Mouse (Mus musculus): ENCODE data around the gene Zbtb32. TPM values are rescaled to one million over a fixed set of nuclear protein-coding genes. Genes with fewer than 3 reads are reported as not detected.

The Zbtb32 gene
- polyA plus RNA-seq, 1 experiment from 2014 or later: 0.31 TPM

DNA sequence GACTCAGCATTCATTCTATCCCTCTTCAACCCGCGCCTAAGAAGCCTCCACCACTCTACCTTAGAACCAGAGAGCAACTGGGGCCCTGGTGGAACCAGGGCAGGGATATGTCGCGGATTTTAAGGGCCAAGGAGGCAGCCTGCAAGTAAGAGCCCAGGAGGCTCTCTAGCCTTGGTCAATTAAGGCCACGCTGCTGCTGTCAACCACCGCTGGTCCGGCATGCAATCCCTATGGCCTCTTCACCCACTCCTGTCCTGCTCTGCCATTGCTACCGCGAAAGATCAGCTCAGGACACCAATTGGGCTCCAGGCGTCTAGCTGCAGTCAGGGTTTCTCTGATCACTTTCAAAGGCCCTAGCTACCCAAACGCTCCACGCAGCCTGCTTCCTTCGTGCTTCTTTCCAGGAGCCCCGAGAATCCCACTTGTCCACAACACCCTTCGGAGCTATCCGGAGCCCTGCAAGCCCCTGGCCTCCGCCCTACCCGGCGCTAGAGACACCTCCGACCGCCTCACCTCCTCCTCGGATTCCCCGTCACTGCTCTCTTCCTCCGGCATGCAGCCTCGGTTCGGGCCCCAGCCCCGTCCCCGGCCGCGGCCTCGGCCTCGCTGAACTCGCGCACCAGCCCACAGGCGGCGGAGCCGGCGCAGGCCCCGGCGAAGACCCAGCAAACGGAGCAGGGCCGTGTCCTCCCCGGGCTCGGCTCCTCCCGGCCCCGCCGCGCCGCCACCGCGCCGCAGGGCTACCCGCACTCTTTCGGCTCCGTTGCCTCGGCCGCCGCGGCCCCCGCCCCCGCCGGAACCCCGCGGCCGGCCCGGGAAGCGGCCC lies 10.7 kb downstream of the Zbtb32 start:
- H3K4me2 ChIP-seq (ENCODE audit: low read depth, low read length, severe bottlenecking): peak overlapping the region; percentile 93
- peaks cover 8% of the 10 kb centered on the region for H3K4me1 ChIP-seq (replicated peaks; ENCODE audit: control insufficient read depth, insufficient read depth, low read length)
- under 1% methylated on average over 60 of the region's 67 CpGs for WGBS
- peak overlapping the region; percentile 85 for H3K27ac ChIP-seq (ENCODE audit: low read depth, low read length)
- peak; percentile 79 for DNase-seq (ENCODE audit: low spot score)
- ATAC-seq (replicated peaks; ENCODE audit: low FRiP score): peak; percentile 50
- peak overlapping the region; percentile 99 for H3K9ac ChIP-seq (ENCODE audit: low read length)
- H3K27me3 ChIP-seq (ENCODE audit: control insufficient read depth, insufficient read depth, low read length): no peaks in the 10 kb centered on the region
- H3K4me3 ChIP-seq (ENCODE audit: low read depth, low read length): peak overlapping the region; percentile 96
- H3K9me3 ChIP-seq (ENCODE audit: control insufficient read depth, low read length): no peaks in the 10 kb centered on the region
- peaks cover 11% of the 10 kb centered on the region; the same call in 1 of the 2 replicates for H3K36me3 ChIP-seq (ENCODE audit: control insufficient read depth, insufficient read depth, low read length)

DNA sequence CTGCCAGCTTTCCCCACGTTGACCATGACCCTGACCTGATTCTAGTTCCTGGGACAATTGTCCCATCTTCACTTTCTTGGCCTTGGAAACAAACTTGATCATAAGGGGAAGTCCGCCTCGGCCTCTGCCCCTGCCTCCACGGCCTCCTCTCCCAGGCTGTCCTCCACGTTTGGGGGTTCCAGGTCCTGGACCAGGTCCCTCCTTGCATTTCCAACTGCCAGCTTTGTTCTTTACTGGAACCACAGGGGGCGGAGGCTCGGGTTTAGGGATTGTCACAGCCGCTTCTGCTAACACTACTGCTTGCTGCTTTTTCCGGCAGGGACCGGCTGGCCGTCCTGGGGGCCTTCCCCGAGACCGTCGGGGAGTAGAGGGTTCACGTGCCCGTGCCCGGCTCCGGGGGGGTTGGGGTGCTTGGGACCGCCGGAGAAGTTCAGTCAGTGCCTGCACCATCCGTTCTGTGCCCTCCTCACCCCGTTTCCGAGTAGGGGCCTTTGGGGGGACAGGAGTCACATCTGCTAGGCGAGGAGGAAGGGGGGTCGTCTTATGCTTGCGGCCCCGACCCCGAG lies 12.2 kb downstream of the Zbtb32 start:
- no peaks in the 10 kb centered on the region for H3K27me3 ChIP-seq (ENCODE audit: control insufficient read depth, insufficient read depth, low read length)
- DNase-seq (ENCODE audit: low spot score) (no peak), ATAC-seq (replicated peaks; ENCODE audit: low FRiP score) (no peak)
- H3K4me3 ChIP-seq (ENCODE audit: low read depth, low read length): no peak overlapping the region; the same call in 1 of the 2 replicates
- H3K27ac ChIP-seq (ENCODE audit: low read depth, low read length): no peak overlapping the region
- no peak overlapping the region; the same call in 1 of the 2 replicates for H3K9ac ChIP-seq (ENCODE audit: low read length)
- peaks cover 8% of the 10 kb centered on the region for H3K4me1 ChIP-seq (replicated peaks; ENCODE audit: control insufficient read depth, insufficient read depth, low read length)
- 90% methylated on average over 28 of the region's 28 CpGs for WGBS
- H3K36me3 ChIP-seq (ENCODE audit: control insufficient read depth, insufficient read depth, low read length): peaks cover 14% of the 10 kb centered on the region
- H3K4me2 ChIP-seq (ENCODE audit: low read depth, low read length, severe bottlenecking): no peak overlapping the region; the same call in 1 of the 2 replicates
- H3K9me3 ChIP-seq (ENCODE audit: control insufficient read depth, low read length): no peaks in the 10 kb centered on the region

DNA sequence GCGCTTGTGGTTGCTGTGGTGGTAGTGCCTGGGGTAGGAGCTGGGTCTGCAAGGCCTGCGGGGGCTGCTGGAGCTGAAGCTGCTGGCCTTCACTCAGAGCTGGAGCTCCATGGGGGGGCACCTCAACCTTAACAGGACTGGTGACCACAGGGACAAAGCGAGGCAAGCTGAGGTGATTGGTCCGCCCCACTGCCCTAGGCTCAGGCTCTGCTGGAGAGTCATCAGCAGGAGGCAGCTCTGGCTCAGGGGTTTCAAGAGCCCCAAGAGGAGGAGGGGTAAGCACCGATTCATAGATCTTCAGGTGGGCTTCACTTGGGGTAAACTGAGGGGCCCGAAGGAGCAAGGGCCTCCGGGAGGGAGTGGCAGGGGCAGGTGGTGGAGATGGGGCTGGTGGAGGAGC lies 13.5 kb downstream of the Zbtb32 start:
- H3K4me3 ChIP-seq (ENCODE audit: low read depth, low read length): no peak overlapping the region
- no peaks in the 10 kb centered on the region for H3K27me3 ChIP-seq (ENCODE audit: control insufficient read depth, insufficient read depth, low read length)
- no peak overlapping the region for H3K9ac ChIP-seq (ENCODE audit: low read length)
- 93% methylated on average over 7 of the region's 7 CpGs for WGBS
- no peak for ATAC-seq (replicated peaks; ENCODE audit: low FRiP score)
- H3K9me3 ChIP-seq (ENCODE audit: control insufficient read depth, low read length): no peaks in the 10 kb centered on the region
- no peak overlapping the region for H3K27ac ChIP-seq (ENCODE audit: low read depth, low read length)
- no peak overlapping the region for H3K4me2 ChIP-seq (ENCODE audit: low read depth, low read length, severe bottlenecking)
- peaks cover 8% of the 10 kb centered on the region for H3K4me1 ChIP-seq (replicated peaks; ENCODE audit: control insufficient read depth, insufficient read depth, low read length)
- DNase-seq (ENCODE audit: low spot score): no peak
- peaks cover 23% of the 10 kb centered on the region for H3K36me3 ChIP-seq (ENCODE audit: control insufficient read depth, insufficient read depth, low read length)

DNA sequence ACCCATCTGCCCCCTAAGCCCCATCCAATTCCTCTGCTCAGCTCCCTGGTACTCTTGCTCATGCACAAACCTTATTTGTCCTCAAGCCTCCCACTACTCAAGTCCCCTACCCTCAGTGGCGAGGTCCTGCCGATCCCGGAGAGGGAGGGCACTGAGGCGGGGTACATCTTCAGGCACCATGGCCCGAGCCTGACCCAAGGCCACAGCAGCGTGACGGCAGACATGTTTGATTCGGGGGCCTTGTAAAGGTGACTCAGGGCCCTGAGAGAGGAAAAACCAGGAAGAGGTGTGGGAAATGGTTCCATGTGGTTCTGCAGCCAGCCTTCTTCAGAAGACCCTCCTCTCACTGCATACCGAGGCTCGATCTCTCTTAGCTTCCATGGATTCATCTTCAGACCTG lies 14.4 kb downstream of the Zbtb32 start:
- Histone ChIP-seq H3K9me3 (ENCODE audit: control insufficient read depth, low read length) (no peaks in the 10 kb centered on the region), H3K4me3 (ENCODE audit: low read depth, low read length) (no peak overlapping the region), H3K4me1 (replicated peaks; ENCODE audit: control insufficient read depth, insufficient read depth, low read length) (peaks cover 8% of the 10 kb centered on the region; the same call in 1 of the 2 replicates), H3K4me2 (ENCODE audit: low read depth, low read length, severe bottlenecking) (no peak overlapping the region), H3K27me3 (ENCODE audit: control insufficient read depth, insufficient read depth, low read length) (no peaks in the 10 kb centered on the region), H3K27ac (ENCODE audit: low read depth, low read length) (no peak overlapping the region), H3K36me3 (ENCODE audit: control insufficient read depth, insufficient read depth, low read length) (peaks cover 30% of the 10 kb centered on the region), H3K9ac (ENCODE audit: low read length) (no peak overlapping the region)
- ATAC-seq (replicated peaks; ENCODE audit: low FRiP score) (no peak), DNase-seq (ENCODE audit: low spot score) (no peak)
- WGBS: 90% methylated on average over 10 of the region's 10 CpGs

DNA sequence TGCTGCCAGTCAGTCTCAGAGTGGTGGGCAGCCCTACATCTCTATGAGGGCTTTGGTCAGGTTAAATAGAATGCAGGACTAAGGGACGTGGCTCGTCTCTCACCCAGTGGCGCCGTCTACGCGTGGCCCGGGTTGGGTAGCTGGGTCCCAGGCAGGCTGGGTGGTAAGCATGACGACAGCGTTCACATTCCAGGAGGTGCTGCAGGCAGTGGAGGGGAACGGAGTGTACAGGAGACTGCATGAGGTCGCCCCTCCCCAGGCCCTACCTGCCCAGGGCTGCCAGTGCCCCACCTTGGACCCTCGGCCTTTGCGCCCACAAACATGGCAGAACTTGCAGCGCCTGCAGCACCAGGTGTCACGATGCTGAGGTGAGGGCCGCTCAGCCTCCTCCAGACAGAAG lies 17.2 kb downstream of the Zbtb32 start:
- ATAC-seq (replicated peaks; ENCODE audit: low FRiP score) (no peak), DNase-seq (ENCODE audit: low spot score) (no peak)
- H3K27ac ChIP-seq (ENCODE audit: low read depth, low read length): no peak overlapping the region
- H3K27me3 ChIP-seq (ENCODE audit: control insufficient read depth, insufficient read depth, low read length): no peaks in the 10 kb centered on the region
- no peak overlapping the region for H3K4me3 ChIP-seq (ENCODE audit: low read depth, low read length)
- no peaks in the 10 kb centered on the region for H3K9me3 ChIP-seq (ENCODE audit: control insufficient read depth, low read length)
- WGBS: 96% methylated on average over 16 of the region's 16 CpGs
- peaks cover 45% of the 10 kb centered on the region for H3K36me3 ChIP-seq (ENCODE audit: control insufficient read depth, insufficient read depth, low read length)
- H3K4me1 ChIP-seq (replicated peaks; ENCODE audit: control insufficient read depth, insufficient read depth, low read length): no peaks in the 10 kb centered on the region; the same call in 1 of the 2 replicates
- H3K9ac ChIP-seq (ENCODE audit: low read length): no peak overlapping the region
- H3K4me2 ChIP-seq (ENCODE audit: low read depth, low read length, severe bottlenecking): no peak overlapping the region

DNA sequence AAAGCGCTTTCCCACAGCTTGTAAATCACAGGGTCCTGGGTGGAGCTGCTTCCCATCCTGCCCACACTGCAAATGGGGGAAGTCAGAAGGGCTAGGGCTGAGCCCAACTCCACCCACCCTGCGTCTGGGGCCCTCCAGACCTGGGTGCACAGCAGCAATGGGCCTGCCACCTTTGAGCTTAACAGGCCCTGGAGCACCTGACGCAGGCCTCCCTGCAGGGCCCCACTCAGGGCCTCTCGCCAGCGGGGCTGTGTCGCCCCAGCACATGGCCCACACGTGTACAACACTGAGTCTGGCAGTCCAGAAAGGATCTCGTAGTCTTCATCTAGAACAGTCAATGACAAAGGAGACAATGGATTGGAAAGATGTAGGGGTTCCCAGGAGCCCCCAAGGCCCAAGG lies 18.8 kb downstream of the Zbtb32 start:
- Histone ChIP-seq H3K9me3 (ENCODE audit: control insufficient read depth, low read length) (no peaks in the 10 kb centered on the region), H3K36me3 (ENCODE audit: control insufficient read depth, insufficient read depth, low read length) (peaks cover 55% of the 10 kb centered on the region), H3K4me2 (ENCODE audit: low read depth, low read length, severe bottlenecking) (no peak overlapping the region), H3K27me3 (ENCODE audit: control insufficient read depth, insufficient read depth, low read length) (no peaks in the 10 kb centered on the region), H3K4me3 (ENCODE audit: low read depth, low read length) (no peak overlapping the region), H3K9ac (ENCODE audit: low read length) (no peak overlapping the region), H3K27ac (ENCODE audit: low read depth, low read length) (no peak overlapping the region), H3K4me1 (replicated peaks; ENCODE audit: control insufficient read depth, insufficient read depth, low read length) (no peaks in the 10 kb centered on the region)
- ATAC-seq (replicated peaks; ENCODE audit: low FRiP score) (no peak), DNase-seq (ENCODE audit: low spot score) (no peak)
- WGBS: 95% methylated on average over 8 of the region's 8 CpGs

DNA sequence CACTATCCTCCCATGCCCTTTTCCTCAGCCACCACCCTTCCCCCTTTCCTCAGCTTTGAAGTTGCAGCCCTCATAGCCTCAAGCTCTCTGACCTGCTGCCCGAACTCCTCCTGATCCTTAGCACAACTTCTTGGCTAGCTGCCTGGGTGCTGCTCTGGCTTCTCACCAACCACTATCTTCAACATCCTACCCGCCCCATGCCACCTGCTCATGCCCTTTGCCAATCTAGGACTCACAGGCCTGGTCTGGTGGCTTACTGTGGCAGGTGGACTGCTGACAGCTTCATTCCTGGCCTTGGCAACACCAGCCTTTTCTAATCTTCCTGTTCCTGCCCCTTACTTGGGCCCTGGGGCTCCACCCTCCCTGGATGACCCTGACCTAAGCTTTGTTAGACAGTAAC lies 25.7 kb downstream of the Zbtb32 start:
- H3K4me1 ChIP-seq (replicated peaks; ENCODE audit: control insufficient read depth, insufficient read depth, low read length): no peaks in the 10 kb centered on the region
- WGBS: 91% methylated on average over 2 of the region's 2 CpGs
- no peaks in the 10 kb centered on the region for H3K9me3 ChIP-seq (ENCODE audit: control insufficient read depth, low read length)
- H3K27ac ChIP-seq (ENCODE audit: low read depth, low read length): no peak overlapping the region
- DNase-seq (ENCODE audit: low spot score): no peak
- no peak overlapping the region for H3K4me3 ChIP-seq (ENCODE audit: low read depth, low read length)
- no peaks in the 10 kb centered on the region for H3K27me3 ChIP-seq (ENCODE audit: control insufficient read depth, insufficient read depth, low read length)
- no peak overlapping the region for H3K9ac ChIP-seq (ENCODE audit: low read length)
- H3K4me2 ChIP-seq (ENCODE audit: low read depth, low read length, severe bottlenecking): no peak overlapping the region
- H3K36me3 ChIP-seq (ENCODE audit: control insufficient read depth, insufficient read depth, low read length): peaks cover 54% of the 10 kb centered on the region
- ATAC-seq (replicated peaks; ENCODE audit: low FRiP score): no peak

DNA sequence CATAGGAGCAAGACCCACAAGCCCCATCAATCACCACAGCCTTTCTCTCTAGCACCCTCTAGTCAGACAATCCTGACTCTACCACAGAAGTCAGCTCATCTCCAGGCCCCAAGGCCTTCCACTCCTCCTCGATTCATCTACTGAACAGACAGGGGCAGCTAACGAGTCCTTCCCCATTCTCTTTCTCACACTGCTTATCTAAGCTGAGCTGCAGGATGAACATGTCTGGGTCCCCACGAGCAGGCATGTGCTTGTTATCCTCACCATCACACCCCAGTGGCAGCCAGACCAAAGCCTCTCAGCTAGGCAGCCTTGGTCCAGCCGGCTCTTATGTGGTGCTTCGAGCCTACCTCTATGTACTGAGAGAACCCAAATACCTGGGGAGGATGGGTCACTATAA lies 26.3 kb downstream of the Zbtb32 start:
- Histone ChIP-seq H3K4me3 (ENCODE audit: low read depth, low read length) (no peak overlapping the region), H3K4me2 (ENCODE audit: low read depth, low read length, severe bottlenecking) (no peak overlapping the region), H3K9ac (ENCODE audit: low read length) (no peak overlapping the region), H3K9me3 (ENCODE audit: control insufficient read depth, low read length) (no peaks in the 10 kb centered on the region), H3K36me3 (ENCODE audit: control insufficient read depth, insufficient read depth, low read length) (peaks cover 49% of the 10 kb centered on the region), H3K4me1 (replicated peaks; ENCODE audit: control insufficient read depth, insufficient read depth, low read length) (no peaks in the 10 kb centered on the region), H3K27ac (ENCODE audit: low read depth, low read length) (no peak overlapping the region), H3K27me3 (ENCODE audit: control insufficient read depth, insufficient read depth, low read length) (no peaks in the 10 kb centered on the region)
- 90% methylated on average over 5 of the region's 5 CpGs for WGBS
- ATAC-seq (replicated peaks; ENCODE audit: low FRiP score): no peak
- no peak for DNase-seq (ENCODE audit: low spot score)

Measured in forebrain, embryonic 11.5 days (tissue).